Mouse (Mus musculus) layer of hippocampus, adult 8-10 months (tissue): ENCODE data around the gene Gm17387. TPM values are rescaled to one million over a fixed set of nuclear protein-coding genes. Genes with fewer than 3 reads are reported as not detected.

ENCODE experiments used
- DNase-seq, 2 experiments: peaks; one replicate each; pipeline ENCODE4 v3.0.0; 2022; ENCODE audit warnings: low spot score in 2 of 2
- total RNA-seq, 4 experiments: library from RNA; stranded (reverse); gene quantifications; 2 replicates each; pipeline ENCODE4 v1.2.4; 2022

Gm17387 gene
- total RNA-seq, 4 experiments from 2014 or later, result not detected

DNA sequence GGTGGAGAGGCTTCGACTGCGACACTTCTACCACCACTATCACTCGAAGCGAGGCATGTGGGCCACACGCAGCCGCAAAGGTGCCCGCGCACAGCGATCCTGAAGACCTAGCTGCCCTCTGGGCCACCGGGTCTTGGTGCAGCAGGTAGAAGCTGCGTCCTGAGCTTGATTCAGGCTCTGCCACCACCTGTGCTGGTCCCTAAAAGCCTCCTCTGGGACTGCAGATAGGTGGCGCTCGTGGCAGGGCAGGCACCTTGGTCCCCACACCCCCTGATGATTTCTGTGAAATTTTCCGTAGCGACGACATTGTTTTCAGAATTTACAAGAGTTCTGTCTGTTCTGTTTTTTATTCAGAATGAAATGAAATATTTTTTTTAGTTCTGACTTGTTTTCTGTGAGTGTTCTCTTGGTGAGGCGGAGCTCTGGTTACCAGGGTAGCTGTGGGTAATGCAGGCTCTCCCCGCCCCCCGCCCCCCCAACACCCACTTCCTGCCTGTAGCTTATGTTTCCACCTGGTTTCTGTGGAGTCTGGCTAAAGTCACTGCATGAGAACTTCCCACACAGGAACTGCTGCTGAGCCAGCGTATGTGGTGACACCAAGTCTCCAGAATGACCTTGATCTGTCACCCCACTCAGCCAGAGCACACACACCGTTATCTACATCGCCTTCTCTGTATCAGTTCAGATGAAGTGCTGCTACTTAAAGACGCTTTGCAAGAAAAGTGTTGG is 43.2 kb downstream of the Gm17387 start:
- DNase-seq, result peak in 1 of 2 experiments; percentile 57

DNA sequence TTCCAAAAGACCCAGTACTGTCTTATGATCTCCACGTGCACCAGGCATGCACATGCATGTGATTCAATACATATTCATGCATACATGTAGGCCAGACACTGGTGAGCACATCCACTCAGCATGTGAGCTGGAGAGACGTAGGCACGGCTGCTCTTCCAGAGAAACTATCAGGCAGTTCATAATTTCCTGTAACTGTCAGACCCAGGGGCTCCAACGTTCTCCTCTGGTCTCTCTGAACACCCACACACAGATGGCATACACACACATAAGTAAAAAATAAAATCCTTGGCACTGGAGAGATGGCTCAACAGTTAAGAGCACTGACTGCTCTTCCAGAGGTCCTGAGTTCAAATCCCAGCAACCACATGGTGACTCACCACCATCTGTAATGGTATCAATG is 44.9 kb downstream of the Gm17387 start:
- no peak for DNase-seq

DNA sequence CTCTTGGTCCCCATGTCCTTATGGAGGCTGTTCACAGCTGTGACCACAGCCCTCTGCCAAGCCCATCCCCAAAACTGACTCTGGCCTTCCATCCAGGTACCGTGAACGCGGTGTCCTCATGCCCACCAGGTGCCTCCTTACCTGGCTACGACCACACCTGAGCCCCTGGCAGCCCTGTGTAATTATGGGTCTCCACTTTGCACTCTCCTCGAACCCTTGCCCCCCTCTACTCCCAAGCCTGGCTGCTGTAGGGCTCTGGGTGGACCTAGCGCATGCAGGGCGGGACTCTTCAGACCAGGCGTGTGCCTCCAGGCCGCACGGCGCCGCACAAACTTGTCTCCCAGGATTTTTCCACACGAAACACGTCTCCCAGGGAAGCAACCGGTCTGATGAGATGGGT is 48.9 kb downstream of the Gm17387 start, which contains the start of gene Pkp3:
TSS of gene Pkp3 (plus strand) at position 378 of the 400 bp plus-strand sequence.
- DNase-seq, result no peak

DNA sequence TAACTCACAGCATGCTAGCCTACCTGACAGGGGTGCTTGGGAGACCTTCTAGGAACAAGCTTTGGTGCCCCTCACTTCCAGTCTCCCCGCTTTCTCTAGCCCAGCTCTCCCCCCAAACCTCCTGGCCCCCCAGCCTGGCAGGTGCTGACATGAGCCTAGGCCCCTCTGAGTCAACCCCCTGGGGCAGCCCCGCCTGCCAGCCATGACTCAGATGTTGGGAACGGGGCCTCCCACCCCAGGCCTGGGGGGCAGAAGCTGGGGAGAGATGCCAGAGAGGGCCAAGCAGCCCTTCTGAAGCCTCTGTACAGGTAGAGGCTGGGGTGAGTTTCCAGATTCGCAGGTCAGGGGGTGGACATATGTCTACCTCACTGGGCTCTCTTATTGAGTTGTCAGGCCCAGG is 49.9 kb downstream of the Gm17387 start:
- no peak for DNase-seq

Other genes starting within 250 kb of the Gm17387 start
- under 1 TPM in 3 of 4 experiments, not detected in 1; 0.43 to 0.72 (median 0.63) TPM for gene Syce1, start 241.3 kb upstream of the Gm17387 start, total RNA-seq
- 10 to 100 TPM; 16.3 to 17.8 (median 16.7) TPM for gene Zfp941, start 207.0 kb upstream of the Gm17387 start, total RNA-seq
- gene Urah, start 194.1 kb upstream of the Gm17387 start, total RNA-seq, result 1 to 10 TPM; 2.3 to 3.6 (median 2.6) TPM
- gene Scgb1c1, start 183.6 kb upstream of the Gm17387 start, total RNA-seq, result not detected
- not detected for gene Odf3, start 181.3 kb upstream of the Gm17387 start, total RNA-seq
- 1 to 10 TPM in 1 of 4 experiments, under 1 TPM in 2, not detected in 1; 0.43 to 1.5 (median 0.85) TPM for gene Gm45785, start 172.8 kb upstream of the Gm17387 start, total RNA-seq
- gene Ric8a, start 172.2 kb upstream of the Gm17387 start, total RNA-seq, result 10 to 100 TPM; 74.6 to 79.7 (median 77.3) TPM
- 10 to 100 TPM; 24.8 to 28.6 (median 26.2) TPM for gene Bet1l, start 171.6 kb upstream of the Gm17387 start, total RNA-seq
- gene Psmd13, start 147.2 kb upstream of the Gm17387 start, total RNA-seq, result 100 to 1,000 TPM; 105 to 120 (median 119) TPM
- gene Sirt3, start 146.8 kb upstream of the Gm17387 start, total RNA-seq, result 10 to 100 TPM; 65.3 to 73.7 (median 70.3) TPM
- gene Cox8b, start 128.7 kb upstream of the Gm17387 start, total RNA-seq, result 1 to 10 TPM in 3 of 4 experiments, not detected in 1; 1.8 to 2.3 (median 1.9) TPM
- gene Nlrp6, start 108.2 kb upstream of the Gm17387 start, total RNA-seq, result under 1 TPM; 0.49 to 0.64 (median 0.59) TPM
- 1 to 10 TPM; 3.6 to 6.3 (median 4.9) TPM for gene Pgghg, start 87.7 kb upstream of the Gm17387 start, total RNA-seq
- gene Ifitm5, start 78.8 kb upstream of the Gm17387 start, total RNA-seq, result not detected
- not detected for gene Gm45717, start 73.2 kb upstream of the Gm17387 start, total RNA-seq
- gene Ifitm2, start 73.1 kb upstream of the Gm17387 start, total RNA-seq, result 10 to 100 TPM; 13.8 to 19.4 (median 17.2) TPM
- gene Ifitm1, start 61.9 kb upstream of the Gm17387 start, total RNA-seq, result 1 to 10 TPM; 2.5 to 5.1 (median 2.7) TPM
- gene Ifitm3, start 18.4 kb upstream of the Gm17387 start, total RNA-seq, result 10 to 100 TPM in 3 of 4 experiments, 1 to 10 TPM in 1; 9.0 to 40.6 (median 20.8) TPM
- 1 to 10 TPM in 1 of 4 experiments, not detected in 3; 1.1 TPM for gene Ifitm6, start 11.2 kb upstream of the Gm17387 start, total RNA-seq
- gene B4galnt4, start 32.0 kb downstream of the Gm17387 start, total RNA-seq, result 10 to 100 TPM; 72.5 to 87.3 (median 78.8) TPM
- not detected for gene Pkp3, start 49.1 kb downstream of the Gm17387 start, total RNA-seq
- gene Sigirr, start 71.4 kb downstream of the Gm17387 start, total RNA-seq, result 1 to 10 TPM; 2.6 to 3.1 (median 2.9) TPM
- gene Ano9, start 88.7 kb downstream of the Gm17387 start, total RNA-seq, result not detected
- 10 to 100 TPM; 39.5 to 57.5 (median 54.0) TPM for gene Ptdss2, start 93.3 kb downstream of the Gm17387 start, total RNA-seq
- gene Rnh1, start 143.7 kb downstream of the Gm17387 start, total RNA-seq, result 10 to 100 TPM; 37.5 to 49.4 (median 42.2) TPM
- gene Hras, start 164.9 kb downstream of the Gm17387 start, total RNA-seq, result 100 to 1,000 TPM; 181 to 211 (median 191) TPM
- gene Lrrc56, start 165.0 kb downstream of the Gm17387 start, total RNA-seq, result 1 to 10 TPM; 3.6 to 5.6 (median 5.1) TPM
- gene Lmntd2, start 184.9 kb downstream of the Gm17387 start, total RNA-seq, result not detected
- gene Rassf7, start 186.7 kb downstream of the Gm17387 start, total RNA-seq, result 1 to 10 TPM in 2 of 4 experiments, under 1 TPM in 2; 0.71 to 2.0 (median 1.00) TPM
- gene Phrf1, start 199.7 kb downstream of the Gm17387 start, total RNA-seq, result 10 to 100 TPM; 68.4 to 95.2 (median 79.3) TPM
- 1 to 10 TPM in 2 of 4 experiments, under 1 TPM in 2; 0.85 to 3.8 (median 2.0) TPM for gene Irf7, start 237.3 kb downstream of the Gm17387 start, total RNA-seq
- not detected for gene Cdhr5, start 247.7 kb downstream of the Gm17387 start, total RNA-seq